Mouse (Mus musculus) ES-E14 (cell line): ENCODE measurements around the gene 4930523C07Rik. TPM values are rescaled to one million over a fixed set of nuclear protein-coding genes. Genes with fewer than 3 reads are reported as not detected.

Source experiments
- DNase-seq: peaks from one replicate; pipeline ENCODE4 v3.0.0-alpha.2; 2013; ENCODE audit warnings: low read depth, low spot score
- H3K27ac ChIP-seq: 2 replicates; pipeline ENCODE4 v1.5.1; 2012; ENCODE audit warnings: low read depth, mild to moderate bottlenecking, low read length, moderate library complexity, mixed read lengths; ENCODE audit not compliant: poor library complexity, insufficient read depth, severe bottlenecking
- H3K36me3 ChIP-seq: 2 replicates; pipeline ENCODE4 v1.6.1; 2012; ENCODE audit warnings: mild to moderate bottlenecking, low read length, moderate library complexity, mixed read lengths; ENCODE audit not compliant: control insufficient read depth, poor library complexity, insufficient read depth, severe bottlenecking
- H3K4me1 ChIP-seq, 2 experiments: fragments of 150-350 bp in 1 of 2; sonication (generic) in 1 of 2; 2 replicates each; pipeline ENCODE4 v1.6.1; 2012; ENCODE audit warnings: low read length in 2 of 2, mild to moderate bottlenecking in 1 of 2, mixed read lengths in 1 of 2; ENCODE audit not compliant: control insufficient read depth in 2 of 2, insufficient read depth in 2 of 2, poor library complexity in 1 of 2
- H3K4me3 ChIP-seq, 2 experiments: fragments of 150-350 bp in 1 of 2; sonication (generic) in 1 of 2; 2 replicates each; pipeline ENCODE4 v1.5.1; 2012; ENCODE audit warnings: low read length in 2 of 2, low read depth in 1 of 2, mild to moderate bottlenecking in 1 of 2, mixed read lengths in 1 of 2; ENCODE audit not compliant: insufficient read depth in 1 of 2, poor library complexity in 1 of 2, severe bottlenecking in 1 of 2
- H3K9ac ChIP-seq: 2 replicates; pipeline ENCODE4 v1.6.1; 2012; ENCODE audit warnings: low read depth, mild to moderate bottlenecking, low read length, mixed read lengths; ENCODE audit not compliant: poor library complexity, insufficient read depth, severe bottlenecking
- H3K9me3 ChIP-seq: fragments of 150-350 bp; sonication (generic); 2 replicates; pipeline ENCODE4 v1.6.1; 2012; ENCODE audit warnings: low read depth, mild to moderate bottlenecking, low read length; ENCODE audit not compliant: control insufficient read depth, insufficient read depth
- CHD2 ChIP-seq: IDR thresholded peaks from 2 replicates; pipeline ENCODE4 v1.6.1; 2014; ENCODE audit warnings: mild to moderate bottlenecking, low read depth, low read length, inconsistent platforms
- HCFC1 ChIP-seq: IDR thresholded peaks from 2 replicates; pipeline ENCODE4 v1.6.1; 2012; ENCODE audit warnings: low read length, inconsistent platforms, borderline replicate concordance; ENCODE audit not compliant: insufficient read depth
- MAFK ChIP-seq: IDR thresholded peaks from 2 replicates; pipeline ENCODE4 v1.6.1; 2014; ENCODE audit warnings: mild to moderate bottlenecking, low read depth, low read length, inconsistent platforms; ENCODE audit not compliant: insufficient read depth
- ZC3H11A ChIP-seq: IDR thresholded peaks from 2 replicates; pipeline ENCODE4 v1.6.1; 2012; ENCODE audit warnings: low read depth, mild to moderate bottlenecking, inconsistent platforms, low read length, borderline replicate concordance
- ZNF384 ChIP-seq: IDR thresholded peaks from 2 replicates; pipeline ENCODE4 v1.6.1; 2012; ENCODE audit warnings: low read depth, low read length, inconsistent platforms
- in situ Hi-C, 2 experiments: fragments of 600-800 bp; cut with MboI; formaldehyde crosslinking; loops; one replicate each; pipeline ENCODE4 v1.15.1; 2025; ENCODE audit warnings: low sequenced_read_pairs in 2 of 2, inconsistent platforms in 1 of 2; ENCODE audit not compliant: unreplicated experiment in 2 of 2
- total RNA-seq: library from RNA; depleted of rRNA; stranded (reverse); fragments of 300-350 nt; gene quantifications from 2 replicates; pipeline ENCODE4 v1.2.3, GENCODE M21; 2012

The 4930523C07Rik gene
- total RNA-seq, 1 experiment, result 0.45 TPM

DNA sequence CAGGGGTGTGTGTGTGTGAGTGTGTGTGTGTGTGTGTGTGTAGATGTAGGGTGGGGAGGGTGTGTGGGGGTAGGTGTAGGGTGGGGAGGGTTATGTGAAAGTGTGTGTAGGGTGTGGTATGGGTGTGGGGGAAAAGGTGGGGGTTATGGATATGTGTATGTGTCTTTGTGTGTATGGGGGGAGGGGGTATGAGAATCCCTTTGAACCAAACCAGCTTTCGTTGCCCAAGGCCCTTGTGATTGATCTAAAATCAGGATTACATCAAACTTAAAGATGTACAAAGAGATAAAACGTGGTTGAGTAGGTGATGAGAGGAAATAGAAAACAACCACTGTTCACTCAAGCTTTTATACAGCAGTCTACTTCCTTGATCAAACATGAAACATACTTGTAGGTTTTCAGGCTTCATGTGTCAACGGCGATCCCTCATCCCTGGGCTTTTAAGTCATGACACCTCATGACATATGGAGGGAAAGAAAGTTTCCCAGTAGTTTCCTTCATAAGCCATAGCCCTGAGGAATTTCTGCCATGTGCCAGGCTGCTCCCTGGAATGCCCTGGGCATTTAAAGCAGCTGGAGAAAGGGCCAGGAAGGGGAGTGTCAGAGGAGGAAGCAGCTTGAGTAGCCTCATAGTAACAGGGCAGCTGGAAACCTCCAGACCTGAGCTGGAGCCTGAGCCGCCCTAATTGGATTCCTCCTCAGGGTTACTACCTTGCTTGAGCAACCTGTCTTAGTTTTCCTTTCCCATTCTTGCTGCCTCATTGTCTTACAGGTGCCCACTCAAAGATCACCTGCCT is 9.5 kb downstream of the 4930523C07Rik start:
- Histone ChIP-seq H3K36me3 (no peaks in the 10 kb centered on the region), H3K27ac (no peak overlapping the region), H3K9ac (no peak overlapping the region), H3K4me3 (no peak overlapping the region), H3K9me3 (no peaks in the 10 kb centered on the region), H3K4me1 (no peaks in the 10 kb centered on the region)
- no peak for DNase-seq
- in situ Hi-C loops, result loop anchor here in 1 of 2 experiments (25.0 kb wide), 1 partner anchor 666 kb away; no protein-coding TSS in a partner anchor
- TF ChIP-seq MAFK (no peak), CHD2 (no peak), ZC3H11A (no peak), HCFC1 (no peak), ZNF384 (no peak)

DNA sequence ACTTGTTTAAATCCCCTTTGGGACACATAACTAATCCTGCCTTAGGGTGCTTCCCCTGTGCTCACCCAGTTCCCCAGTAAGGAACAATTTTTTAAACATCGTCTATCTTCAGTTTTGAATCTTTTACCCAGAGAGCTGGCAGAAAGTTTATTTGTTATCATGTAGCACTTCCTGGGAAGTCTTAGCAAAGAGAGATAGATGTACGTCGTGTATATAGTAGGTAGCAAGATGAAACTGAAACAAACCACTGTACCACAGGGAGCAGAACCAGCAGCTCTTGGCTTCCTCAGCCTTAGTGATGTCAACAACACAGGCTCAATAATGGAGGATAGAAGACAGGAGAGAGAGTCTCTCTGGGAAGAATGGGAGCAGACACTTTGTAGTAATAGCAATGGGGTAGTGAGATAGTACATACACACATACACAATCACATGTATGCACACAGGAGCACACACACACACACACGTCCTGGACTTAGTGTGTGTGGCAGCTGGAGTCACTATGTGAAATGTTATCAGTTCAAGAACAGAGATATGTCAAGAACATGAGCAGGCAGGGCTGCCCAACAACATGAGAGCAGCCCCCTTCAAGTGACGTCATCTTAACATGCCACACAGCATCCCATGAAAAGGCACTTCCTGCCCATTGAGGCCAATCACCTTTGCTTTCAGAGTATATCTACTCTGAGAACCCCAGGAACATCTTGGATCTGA is 10.3 kb downstream of the 4930523C07Rik start:
- TF ChIP-seq MAFK, result no peak
- no peak for TF ChIP-seq HCFC1
- no peak for TF ChIP-seq ZC3H11A
- TF ChIP-seq CHD2, result no peak
- TF ChIP-seq ZNF384, result no peak
- DNase-seq, result no peak
- no peak overlapping the region for H3K9ac ChIP-seq
- no peaks in the 10 kb centered on the region for H3K36me3 ChIP-seq
- no peak overlapping the region for H3K4me3 ChIP-seq
- in situ Hi-C loops, result loop anchor here in 1 of 2 experiments (25.0 kb wide), 1 partner anchor 667 kb away; no protein-coding TSS in a partner anchor
- H3K4me1 ChIP-seq, result no peaks in the 10 kb centered on the region
- no peaks in the 10 kb centered on the region for H3K9me3 ChIP-seq
- no peak overlapping the region for H3K27ac ChIP-seq

DNA sequence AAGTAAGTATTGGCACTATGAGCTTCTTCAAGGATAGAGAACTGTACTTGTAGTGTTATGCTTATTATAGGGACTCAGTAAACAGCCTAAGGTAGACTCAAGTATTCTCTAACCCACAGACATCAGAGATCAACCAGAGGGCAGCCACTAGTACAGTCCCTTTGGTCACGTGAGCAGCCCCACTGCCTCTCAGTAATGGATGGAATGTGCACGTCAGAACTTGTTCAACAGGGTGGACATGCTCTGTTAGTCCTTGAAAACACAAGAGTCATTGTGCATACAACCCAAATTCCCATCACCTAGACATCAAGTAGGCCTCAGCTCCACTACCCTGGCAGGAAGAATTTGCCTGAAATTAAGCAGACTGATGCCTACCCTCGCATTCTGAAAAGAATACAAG is 13.5 kb downstream of the 4930523C07Rik start:
- no peak overlapping the region for H3K27ac ChIP-seq
- DNase-seq, result no peak

DNA sequence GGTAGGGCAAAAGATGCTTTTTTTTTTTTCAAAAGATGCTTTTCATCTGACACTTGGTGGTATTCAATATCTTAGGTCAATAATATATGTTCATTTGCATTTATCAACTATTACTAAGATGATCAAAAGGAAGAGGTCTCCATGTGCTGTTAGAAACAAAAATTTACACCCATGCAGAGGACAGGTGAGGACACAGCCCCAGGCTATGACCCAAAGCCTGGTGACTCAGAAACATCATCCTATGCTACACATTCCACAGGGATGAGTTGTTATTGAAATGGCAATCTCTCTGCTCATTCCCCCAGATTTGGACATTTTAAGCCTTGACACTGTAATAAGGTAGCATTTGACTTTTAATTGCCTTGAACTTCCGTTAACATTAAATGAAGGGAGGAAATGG is 15.7 kb downstream of the 4930523C07Rik start:
- DNase-seq, result no peak
- in situ Hi-C loops, result loop anchor here (10.0 to 25.0 kb wide), 3 partner anchors 155 to 673 kb away; no protein-coding TSS in a partner anchor
- Histone ChIP-seq H3K4me1 (no peaks in the 10 kb centered on the region), H3K9ac (no peak overlapping the region), H3K9me3 (no peaks in the 10 kb centered on the region), H3K27ac (no peak overlapping the region), H3K4me3 (no peak overlapping the region), H3K36me3 (no peaks in the 10 kb centered on the region)
- TF ChIP-seq MAFK, result no peak
- TF ChIP-seq ZNF384, result no peak
- no peak for TF ChIP-seq HCFC1
- no peak for TF ChIP-seq CHD2
- no peak for TF ChIP-seq ZC3H11A

More for the DNA sequence above, 13.5 kb downstream of the 4930523C07Rik start:
- TF ChIP-seq CHD2 (no peak), ZNF384 (no peak), HCFC1 (no peak), ZC3H11A (no peak), MAFK (no peak)
- H3K36me3 ChIP-seq, result no peaks in the 10 kb centered on the region
- H3K4me3 ChIP-seq, result no peak overlapping the region
- no peaks in the 10 kb centered on the region for H3K4me1 ChIP-seq
- no peaks in the 10 kb centered on the region for H3K9me3 ChIP-seq
- no peak overlapping the region for H3K9ac ChIP-seq
- in situ Hi-C loops, result loop anchor here in 1 of 2 experiments (25.0 kb wide), 1 partner anchor 670 kb away; no protein-coding TSS in a partner anchor
